Mouse (Mus musculus): ENCODE data around the gene Sspo. TPM values are rescaled to one million over a fixed set of nuclear protein-coding genes. Genes with fewer than 3 reads are reported as not detected.

The Sspo gene
- polyA plus RNA-seq, 1 experiment from 2014 or later = 0.74 TPM

- H3K9me3 ChIP-seq (ENCODE audit: control insufficient read depth) = no peaks in the 10 kb centered on the region
- no peaks in the 10 kb centered on the region for H3K36me3 ChIP-seq (ENCODE audit: control insufficient read depth, insufficient read depth)
- no peak overlapping the region for H3K4me3 ChIP-seq (ENCODE audit: low read depth, low read length)
- H3K27me3 ChIP-seq (replicated peaks; ENCODE audit: control insufficient read depth, insufficient read depth, low read length) = no peaks in the 10 kb centered on the region
- H3K9ac ChIP-seq (ENCODE audit: low read depth, low read length) = no peak overlapping the region
- peak overlapping the region; percentile 79 for H3K27ac ChIP-seq (ENCODE audit: low read depth, low read length)
- TF ChIP-seq CTCF (IDR thresholded peaks at IDR 0.05; ENCODE audit: low read depth) = peak; percentile 32
- H3K4me2 ChIP-seq (replicated peaks; ENCODE audit: low read depth) = peak overlapping the region; percentile 24; the same call in 1 of the 2 replicates
- no peaks in the 10 kb centered on the region for H3K4me1 ChIP-seq (replicated peaks; ENCODE audit: control insufficient read depth, insufficient read depth, low read length)
- 53% methylated on average over 13 of the region's 13 CpGs for WGBS
- ATAC-seq = peak; percentile 71
Measured at GRCm38 (mm10) chr6:48464966-48465679, 17.1 kb downstream of the Sspo start.

GRCm38 (mm10) chr6:48466715-48467114 is 18.7 kb downstream of the Sspo start:
- Histone ChIP-seq H3K9me3 (ENCODE audit: control insufficient read depth) (no peaks in the 10 kb centered on the region), H3K4me1 (replicated peaks; ENCODE audit: control insufficient read depth, insufficient read depth, low read length) (no peaks in the 10 kb centered on the region), H3K36me3 (ENCODE audit: control insufficient read depth, insufficient read depth) (no peaks in the 10 kb centered on the region), H3K4me3 (ENCODE audit: low read depth, low read length) (no peak overlapping the region), H3K4me2 (replicated peaks; ENCODE audit: low read depth) (no peak overlapping the region), H3K27me3 (replicated peaks; ENCODE audit: control insufficient read depth, insufficient read depth, low read length) (no peaks in the 10 kb centered on the region), H3K9ac (ENCODE audit: low read depth, low read length) (no peak overlapping the region), H3K27ac (ENCODE audit: low read depth, low read length) (peak overlapping the region; percentile 47; the same call in 1 of the 2 replicates)
- TF ChIP-seq CTCF (IDR thresholded peaks at IDR 0.05; ENCODE audit: low read depth) = no peak
- WGBS = 32% methylated on average over 6 of the region's 6 CpGs
- ATAC-seq = no peak; the same call in 1 of the 2 replicates

GRCm38 (mm10) chr6:48467490-48467889 is 19.5 kb downstream of the Sspo start:
- whole genome bisulfite sequencing = 54% methylated on average over 7 of the region's 7 CpGs
- peak; percentile 37 for ATAC-seq
- H3K27me3 ChIP-seq (replicated peaks; ENCODE audit: control insufficient read depth, insufficient read depth, low read length) = no peaks in the 10 kb centered on the region
- H3K4me3 ChIP-seq (ENCODE audit: low read depth, low read length) = no peak overlapping the region
- no peak overlapping the region for H3K9ac ChIP-seq (ENCODE audit: low read depth, low read length)
- H3K4me1 ChIP-seq (replicated peaks; ENCODE audit: control insufficient read depth, insufficient read depth, low read length) = no peaks in the 10 kb centered on the region
- H3K4me2 ChIP-seq (replicated peaks; ENCODE audit: low read depth) = no peak overlapping the region
- no peaks in the 10 kb centered on the region for H3K9me3 ChIP-seq (ENCODE audit: control insufficient read depth)
- H3K36me3 ChIP-seq (ENCODE audit: control insufficient read depth, insufficient read depth) = no peaks in the 10 kb centered on the region
- TF ChIP-seq CTCF (IDR thresholded peaks at IDR 0.05; ENCODE audit: low read depth) = peak; percentile 57
- H3K27ac ChIP-seq (ENCODE audit: low read depth, low read length) = no peak overlapping the region

- Histone ChIP-seq H3K36me3 (ENCODE audit: control insufficient read depth, insufficient read depth) (no peaks in the 10 kb centered on the region), H3K4me1 (replicated peaks; ENCODE audit: control insufficient read depth, insufficient read depth, low read length) (no peaks in the 10 kb centered on the region), H3K4me3 (ENCODE audit: low read depth, low read length) (no peak overlapping the region), H3K9ac (ENCODE audit: low read depth, low read length) (no peak overlapping the region), H3K9me3 (ENCODE audit: control insufficient read depth) (no peaks in the 10 kb centered on the region), H3K27me3 (replicated peaks; ENCODE audit: control insufficient read depth, insufficient read depth, low read length) (no peaks in the 10 kb centered on the region), H3K4me2 (replicated peaks; ENCODE audit: low read depth) (no peak overlapping the region), H3K27ac (ENCODE audit: low read depth, low read length) (no peak overlapping the region)
- TF ChIP-seq CTCF (IDR thresholded peaks at IDR 0.05; ENCODE audit: low read depth) = no peak
- 84% methylated on average over 2 of the region's 2 CpGs for WGBS
- no peak for ATAC-seq
Measured at GRCm38 (mm10) chr6:48470739-48471138, 22.7 kb downstream of the Sspo start.

GRCm38 (mm10) chr6:48478446-48478845 is 30.4 kb downstream of the Sspo start:
- Histone ChIP-seq H3K27ac (ENCODE audit: low read depth, low read length) (no peak overlapping the region), H3K9me3 (ENCODE audit: control insufficient read depth) (no peaks in the 10 kb centered on the region), H3K9ac (ENCODE audit: low read depth, low read length) (no peak overlapping the region), H3K4me2 (replicated peaks; ENCODE audit: low read depth) (no peak overlapping the region), H3K4me3 (ENCODE audit: low read depth, low read length) (no peak overlapping the region), H3K4me1 (replicated peaks; ENCODE audit: control insufficient read depth, insufficient read depth, low read length) (no peaks in the 10 kb centered on the region), H3K36me3 (ENCODE audit: control insufficient read depth, insufficient read depth) (no peaks in the 10 kb centered on the region), H3K27me3 (replicated peaks; ENCODE audit: control insufficient read depth, insufficient read depth, low read length) (no peaks in the 10 kb centered on the region)
- no peak for TF ChIP-seq CTCF (IDR thresholded peaks at IDR 0.05; ENCODE audit: low read depth)
- ATAC-seq = no peak
- WGBS = 84% methylated on average over 4 of the region's 4 CpGs

- Histone ChIP-seq H3K27ac (ENCODE audit: low read depth, low read length) (no peak overlapping the region), H3K4me1 (replicated peaks; ENCODE audit: control insufficient read depth, insufficient read depth, low read length) (no peaks in the 10 kb centered on the region), H3K27me3 (replicated peaks; ENCODE audit: control insufficient read depth, insufficient read depth, low read length) (no peaks in the 10 kb centered on the region), H3K9me3 (ENCODE audit: control insufficient read depth) (no peaks in the 10 kb centered on the region), H3K9ac (ENCODE audit: low read depth, low read length) (no peak overlapping the region), H3K36me3 (ENCODE audit: control insufficient read depth, insufficient read depth) (no peaks in the 10 kb centered on the region), H3K4me3 (ENCODE audit: low read depth, low read length) (no peak overlapping the region), H3K4me2 (replicated peaks; ENCODE audit: low read depth) (no peak overlapping the region)
- WGBS = 84% methylated on average over 5 of the region's 5 CpGs
- TF ChIP-seq CTCF (IDR thresholded peaks at IDR 0.05; ENCODE audit: low read depth) = no peak
- no peak for ATAC-seq
Measured at GRCm38 (mm10) chr6:48482501-48482900, 34.5 kb downstream of the Sspo start.

Data from intestine, postnatal 0 days (tissue).